Mouse (Mus musculus) CD4-positive naive resting alpha-beta T cell, adult 76 days (primary cell): ENCODE measurements around the gene Fkbp1b. TPM values are rescaled to one million over a fixed set of nuclear protein-coding genes. Genes with fewer than 3 reads are reported as not detected.

Experiments
- total RNA-seq: library from RNA; stranded (reverse); gene quantifications from one replicate; pipeline ENCODE4 v1.2.4, GENCODE M21; 2023

The Fkbp1b gene
- total RNA-seq = not detected

DNA sequence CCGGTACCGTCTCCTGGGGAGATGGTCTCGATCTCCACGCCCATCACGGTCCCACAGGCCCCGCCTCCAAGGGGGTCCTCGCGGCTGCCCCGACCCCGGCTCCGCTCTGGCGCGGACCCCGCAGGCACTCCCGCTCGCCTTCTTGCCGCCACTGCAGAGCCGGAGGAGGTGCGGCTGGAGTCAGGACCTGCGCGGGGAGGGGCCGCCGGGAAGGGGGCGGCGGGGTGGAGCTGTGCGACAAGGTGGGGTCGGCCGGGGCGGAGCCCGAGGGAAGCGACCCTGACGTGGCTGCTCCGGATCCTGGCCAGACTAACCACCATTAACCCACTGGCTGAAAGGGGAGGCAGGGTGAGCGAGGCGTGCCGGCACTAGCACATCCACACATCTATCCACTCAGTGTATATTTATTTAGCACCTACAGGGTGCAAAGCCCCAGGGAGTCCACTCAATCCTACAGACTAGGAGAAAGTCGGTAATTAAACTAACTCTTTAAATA, at the start of gene Fkbp1b:
Gene Fkbp1b (minus strand): TSS at position 200 of the 496 bp plus-strand sequence.

DNA sequence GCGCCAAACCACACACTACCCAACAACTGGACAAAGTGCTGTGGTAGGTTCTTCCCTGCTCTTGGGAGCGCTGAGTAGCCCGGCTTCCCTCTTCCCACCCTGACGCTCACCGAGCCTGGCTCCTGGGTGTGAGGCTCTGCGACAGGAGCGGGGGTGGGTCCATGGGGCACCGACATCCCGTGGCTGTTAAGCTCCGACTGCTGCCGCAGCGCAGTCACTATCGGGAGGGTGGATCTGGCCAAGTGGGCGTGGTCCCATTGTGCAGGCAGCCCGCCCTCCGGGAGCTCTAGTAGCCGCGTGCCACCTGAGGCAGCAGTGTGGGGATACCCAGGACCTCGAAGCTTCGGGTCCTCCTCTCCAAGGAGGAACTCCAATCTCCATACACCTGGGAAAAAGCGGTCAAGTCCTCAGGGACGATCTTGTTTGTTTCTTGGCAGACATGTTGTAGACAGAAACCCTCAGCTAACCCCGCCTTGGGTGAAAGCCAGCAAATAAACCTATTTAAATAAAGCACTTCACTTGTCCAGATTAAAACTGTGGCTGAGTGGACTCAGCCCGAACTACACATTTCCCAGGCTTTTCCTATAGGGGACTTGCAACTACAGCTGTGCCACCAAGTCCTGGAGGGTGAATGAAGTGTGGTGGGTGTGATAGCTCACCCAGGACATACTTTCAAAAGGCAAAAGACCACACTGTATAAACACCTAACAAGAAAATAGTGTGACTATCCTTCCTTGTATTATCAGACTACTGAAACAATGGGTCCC, 33.0 kb upstream of the Fkbp1b start, which contains the start of gene Mfsd2b:
Gene Mfsd2b (minus strand): TSS at position 199 of the 767 bp plus-strand sequence.

DNA sequence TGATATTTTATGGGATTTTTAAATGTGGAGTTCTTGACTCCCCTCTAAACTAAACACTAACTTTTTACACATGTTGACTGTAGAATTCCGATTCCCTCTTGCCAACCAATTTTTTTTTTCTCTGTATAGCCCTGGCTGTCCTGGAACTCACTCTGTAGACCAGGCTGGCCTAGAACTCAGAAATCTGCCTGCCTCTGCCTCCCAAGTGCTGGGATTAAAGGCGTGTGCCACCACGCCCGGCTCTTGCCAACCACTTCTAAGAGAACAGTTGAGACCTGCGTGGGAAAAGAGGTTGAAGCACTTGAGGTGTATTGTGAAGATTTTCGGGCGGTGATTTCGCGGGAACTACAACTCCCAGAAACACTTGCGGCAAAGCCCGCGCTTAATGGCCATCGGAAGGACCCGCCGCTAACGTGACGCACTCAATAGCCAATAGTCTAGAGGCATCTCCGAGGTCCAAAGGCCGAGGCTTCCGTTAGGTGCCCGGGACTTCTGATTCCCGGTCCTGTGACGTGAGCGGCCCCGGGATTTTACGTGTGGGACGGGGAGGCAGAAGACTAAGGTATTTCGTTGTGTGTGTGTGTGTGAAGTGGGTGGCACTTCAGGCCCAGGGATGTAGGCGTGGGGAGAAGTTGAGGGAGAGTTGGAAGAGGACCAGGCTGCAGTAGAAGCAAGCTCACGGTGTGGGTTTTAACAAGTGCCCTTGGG, 1.7 kb upstream of the Fkbp1b start, which contains the start of gene Wdcp:
Gene Wdcp (plus strand): TSS at position 414 of the 708 bp plus-strand sequence.

DNA sequence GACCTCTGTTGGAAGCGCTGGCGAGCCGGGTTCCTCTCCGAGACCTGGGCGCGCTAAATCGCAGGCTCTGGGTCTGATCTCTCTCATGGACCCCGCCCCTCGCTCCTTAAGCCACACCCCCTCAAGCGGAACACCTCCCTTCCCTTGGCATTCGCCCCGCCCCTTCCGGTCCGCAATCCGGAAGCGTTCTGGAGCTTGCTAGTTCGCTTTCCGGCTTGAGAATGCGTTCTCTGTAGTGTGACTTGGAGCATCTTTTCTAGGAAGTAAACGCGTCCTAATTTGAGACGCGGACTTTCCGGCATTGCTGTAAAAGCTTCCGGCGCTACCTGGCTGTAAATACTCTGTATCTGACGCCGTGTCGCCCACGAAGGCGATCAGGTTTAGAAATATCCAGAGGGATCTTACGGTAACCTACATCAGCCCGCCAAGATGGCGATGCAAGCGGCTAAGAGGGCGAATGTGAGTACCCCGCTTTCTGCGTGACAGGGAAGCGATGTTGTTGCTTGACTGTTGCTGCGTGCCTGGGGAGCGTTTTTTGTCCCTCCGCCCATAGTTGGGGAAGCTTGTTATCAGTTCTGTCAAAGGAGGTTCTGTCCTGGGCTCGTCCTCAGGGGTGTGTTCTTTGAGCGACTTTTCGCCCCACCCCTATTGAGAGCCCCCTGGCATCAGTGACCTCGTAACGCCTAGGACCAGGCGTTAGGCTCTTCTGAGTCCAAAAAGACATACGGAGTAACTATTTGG, 23.9 kb downstream of the Fkbp1b start, which contains the start of gene Sf3b6:
Gene Sf3b6 (plus strand): TSS at position 184 of the 741 bp plus-strand sequence.

Other genes with a start within 250 kb of the Fkbp1b start
- gene Itsn2, start 249.0 kb downstream of the Fkbp1b start, total RNA-seq = 196 TPM
- gene Gm3625, start 248.7 kb downstream of the Fkbp1b start, total RNA-seq = not detected
- gene Fam228a, start 103.2 kb downstream of the Fkbp1b start, total RNA-seq = not detected
- gene Pfn4, start 72.6 kb downstream of the Fkbp1b start, total RNA-seq = 1.5 TPM
- gene Fam228b, start 72.3 kb downstream of the Fkbp1b start, total RNA-seq = 4.7 TPM
- gene Sf3b6, start 24.0 kb downstream of the Fkbp1b start, total RNA-seq = 154 TPM
- gene Wdcp, start 1.7 kb upstream of the Fkbp1b start, total RNA-seq = 12.6 TPM
- gene Mfsd2b, start 32.8 kb upstream of the Fkbp1b start, total RNA-seq = 2.7 TPM
- gene Ubxn2a, start 66.1 kb upstream of the Fkbp1b start, total RNA-seq = 26.4 TPM
- 82.0 TPM for gene Atad2b, start 75.8 kb upstream of the Fkbp1b start, total RNA-seq